Mouse (Mus musculus) lung, embryonic 16.5 days (tissue): ENCODE measurements around the gene Cdc42ep4. TPM values are rescaled to one million over a fixed set of nuclear protein-coding genes. Genes with fewer than 3 reads are reported as not detected.

Experiments
- ATAC-seq: fragments of 200-750 bp; cut with Nextera tagmentation; 2 replicates; pipeline ENCODE4 v1.8.0; 2017; ENCODE audit warnings: low read depth, mild to moderate bottlenecking, moderate library complexity
- H3K27ac ChIP-seq: fragments of 300-500 bp; sonication (generic); 2 replicates; pipeline ENCODE4 v1.5.1; 2014; ENCODE audit warnings: mild to moderate bottlenecking, control low read depth, low read length
- H3K27me3 ChIP-seq: fragments of 300-500 bp; sonication (generic); 2 replicates; pipeline ENCODE4 v1.6.1; 2014; ENCODE audit warnings: low read depth, low read length, mixed read lengths; ENCODE audit not compliant: control insufficient read depth, insufficient read depth
- H3K36me3 ChIP-seq: fragments of 300-500 bp; sonication (generic); 2 replicates; pipeline ENCODE4 v1.6.1; 2014; ENCODE audit warnings: low read length; ENCODE audit not compliant: control insufficient read depth, insufficient read depth
- H3K4me1 ChIP-seq: fragments of 300-500 bp; sonication (generic); replicated peaks from 2 replicates; pipeline ENCODE4 v1.6.1; 2014; ENCODE audit warnings: low read length, mixed read lengths; ENCODE audit not compliant: control insufficient read depth, insufficient read depth
- H3K4me2 ChIP-seq: fragments of 300-500 bp; sonication (generic); 2 replicates; pipeline ENCODE4 v1.6.1; 2014; ENCODE audit warnings: low read depth, low read length, control low read depth
- H3K4me3 ChIP-seq: fragments of 300-500 bp; sonication (generic); 2 replicates; pipeline ENCODE4 v1.5.1; 2014; ENCODE audit warnings: mild to moderate bottlenecking, low read length, control low read depth
- H3K9ac ChIP-seq: fragments of 300-500 bp; sonication (generic); 2 replicates; pipeline ENCODE4 v1.6.1; 2014; ENCODE audit warnings: low read length, control low read depth
- H3K9me3 ChIP-seq: fragments of 300-500 bp; sonication (generic); 2 replicates; pipeline ENCODE4 v1.6.1; 2016; ENCODE audit warnings: low read length; ENCODE audit not compliant: control insufficient read depth
- WGBS: fragments of 180-500 bp; shearing (Covaris S2); extraction: QIAGEN DNeasy Blood & Tissue Kit; methylation state at CpG from one replicate; pipeline ENCODE4 v1.1.7; 2014; 5-methylcytosine and 5-hydroxymethylcytosine counted together
- polyA plus RNA-seq: library from polyadenylated mRNA; unstranded; fragments of >200 nt; fragmentation: Nextera tagmentation; extraction: Ambion mirVana; gene quantifications from 2 replicates; pipeline ENCODE4 v1.2.1, GENCODE M21; 2015

Cdc42ep4 gene
- polyA plus RNA-seq, 1 experiment from 2014 or later = 129 TPM

GRCm38 (mm10) chr11:113788183-113788789, 36.6 kb upstream of the Cdc42ep4 start:
- peak; percentile 83 for ATAC-seq
- Histone ChIP-seq H3K27ac (peak overlapping the region; percentile 88), H3K4me3 (no peak overlapping the region), H3K4me2 (no peak overlapping the region), H3K4me1 (peaks cover 55% of the 10 kb centered on the region), H3K36me3 (no peaks in the 10 kb centered on the region), H3K9me3 (no peaks in the 10 kb centered on the region), H3K9ac (no peak overlapping the region), H3K27me3 (no peaks in the 10 kb centered on the region)
- WGBS = 29% methylated on average over 2 of the region's 2 CpGs

- Histone ChIP-seq H3K36me3 (no peaks in the 10 kb centered on the region), H3K4me1 (peaks cover 55% of the 10 kb centered on the region), H3K9ac (no peak overlapping the region), H3K27me3 (no peaks in the 10 kb centered on the region), H3K4me3 (no peak overlapping the region), H3K4me2 (no peak overlapping the region), H3K9me3 (no peaks in the 10 kb centered on the region), H3K27ac (peak overlapping the region; percentile 83)
- no peak for ATAC-seq
- WGBS = 70% methylated on average over 13 of the region's 13 CpGs
Measured at GRCm38 (mm10) chr11:113787432-113788182, 35.9 kb upstream of the Cdc42ep4 start.

GRCm38 (mm10) chr11:113787009-113787408, 35.3 kb upstream of the Cdc42ep4 start:
- Histone ChIP-seq H3K36me3 (no peaks in the 10 kb centered on the region), H3K9me3 (no peaks in the 10 kb centered on the region), H3K27ac (peak overlapping the region; percentile 94), H3K9ac (no peak overlapping the region), H3K4me2 (no peak overlapping the region), H3K27me3 (no peaks in the 10 kb centered on the region), H3K4me1 (peaks cover 58% of the 10 kb centered on the region), H3K4me3 (no peak overlapping the region)
- no peak for ATAC-seq
- WGBS = 75% methylated on average over 11 of the region's 11 CpGs

DNA sequence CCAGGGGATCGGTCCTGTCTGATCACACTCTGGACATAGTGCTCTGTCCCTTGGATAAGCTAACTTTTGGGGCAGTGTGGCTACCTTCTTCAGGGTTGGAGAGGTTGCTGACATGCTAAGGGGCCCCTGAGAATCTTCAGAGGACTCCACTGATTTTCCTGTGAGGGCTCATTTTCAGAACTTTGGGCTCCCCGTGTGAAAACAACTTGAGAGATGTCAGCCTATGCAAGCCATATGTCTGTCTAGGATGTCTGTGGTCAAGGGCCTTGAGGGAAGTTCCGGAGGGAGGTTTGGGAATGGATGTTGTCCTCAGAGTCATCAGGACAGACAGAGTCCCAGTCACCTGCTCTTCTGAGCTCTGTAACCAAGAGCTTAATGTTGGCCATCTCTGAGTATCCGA, 34.7 kb upstream of the Cdc42ep4 start:
- no peaks in the 10 kb centered on the region for H3K36me3 ChIP-seq
- no peak for ATAC-seq
- H3K27me3 ChIP-seq = no peaks in the 10 kb centered on the region
- H3K9ac ChIP-seq = peak overlapping the region; percentile 43
- H3K4me3 ChIP-seq = peak overlapping the region; percentile 35
- H3K4me2 ChIP-seq = peak overlapping the region; percentile 49
- H3K9me3 ChIP-seq = no peaks in the 10 kb centered on the region
- peaks cover 58% of the 10 kb centered on the region for H3K4me1 ChIP-seq
- 38% methylated on average over 4 of the region's 4 CpGs for WGBS
- H3K27ac ChIP-seq = peak overlapping the region; percentile 94

DNA sequence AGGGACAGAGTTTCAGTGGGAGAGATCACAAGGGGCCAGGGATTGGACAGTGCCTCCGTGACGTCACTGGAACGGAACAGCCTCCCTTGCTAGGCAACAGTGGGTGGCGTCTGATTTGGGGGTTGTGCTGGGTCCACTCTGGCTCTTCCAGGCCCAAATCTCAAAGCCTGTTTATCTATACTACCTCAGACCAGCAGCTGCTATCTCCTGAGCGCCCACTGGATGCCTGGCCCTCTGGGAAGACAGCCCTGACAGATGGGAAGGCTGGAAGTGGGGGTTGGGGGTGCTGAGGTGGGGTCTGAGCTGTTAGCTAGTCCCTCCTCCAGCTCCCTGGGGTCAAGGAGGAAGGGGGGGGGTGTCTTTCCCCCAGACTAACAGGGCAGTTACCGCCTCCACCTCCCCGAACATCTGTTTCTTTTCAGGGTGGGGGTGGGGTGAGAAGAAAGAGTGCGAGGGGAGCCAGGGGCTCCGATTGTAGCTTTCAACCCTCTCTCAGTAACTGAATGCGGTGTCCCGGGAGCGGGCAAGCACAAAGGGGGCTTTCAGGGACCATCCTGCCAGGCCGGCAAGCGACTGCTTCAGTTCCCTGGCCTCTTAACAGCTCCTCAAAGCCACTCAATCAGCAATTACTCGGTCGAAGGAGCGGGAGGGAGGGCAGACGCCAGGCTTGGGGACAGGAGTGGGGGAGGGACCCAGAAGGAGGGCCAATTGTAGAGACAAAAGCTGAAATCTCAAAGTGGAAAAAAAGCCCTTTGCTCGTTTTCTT, 33.9 kb upstream of the Cdc42ep4 start:
- Histone ChIP-seq H3K27me3 (no peaks in the 10 kb centered on the region), H3K4me3 (peak overlapping the region; percentile 35), H3K4me1 (peaks cover 63% of the 10 kb centered on the region), H3K36me3 (no peaks in the 10 kb centered on the region), H3K9me3 (no peaks in the 10 kb centered on the region), H3K4me2 (peak overlapping the region; percentile 49), H3K27ac (peak overlapping the region; percentile 94), H3K9ac (peak overlapping the region; percentile 43)
- ATAC-seq = peak; percentile 79
- 5% methylated on average over 19 of the region's 19 CpGs for WGBS

DNA sequence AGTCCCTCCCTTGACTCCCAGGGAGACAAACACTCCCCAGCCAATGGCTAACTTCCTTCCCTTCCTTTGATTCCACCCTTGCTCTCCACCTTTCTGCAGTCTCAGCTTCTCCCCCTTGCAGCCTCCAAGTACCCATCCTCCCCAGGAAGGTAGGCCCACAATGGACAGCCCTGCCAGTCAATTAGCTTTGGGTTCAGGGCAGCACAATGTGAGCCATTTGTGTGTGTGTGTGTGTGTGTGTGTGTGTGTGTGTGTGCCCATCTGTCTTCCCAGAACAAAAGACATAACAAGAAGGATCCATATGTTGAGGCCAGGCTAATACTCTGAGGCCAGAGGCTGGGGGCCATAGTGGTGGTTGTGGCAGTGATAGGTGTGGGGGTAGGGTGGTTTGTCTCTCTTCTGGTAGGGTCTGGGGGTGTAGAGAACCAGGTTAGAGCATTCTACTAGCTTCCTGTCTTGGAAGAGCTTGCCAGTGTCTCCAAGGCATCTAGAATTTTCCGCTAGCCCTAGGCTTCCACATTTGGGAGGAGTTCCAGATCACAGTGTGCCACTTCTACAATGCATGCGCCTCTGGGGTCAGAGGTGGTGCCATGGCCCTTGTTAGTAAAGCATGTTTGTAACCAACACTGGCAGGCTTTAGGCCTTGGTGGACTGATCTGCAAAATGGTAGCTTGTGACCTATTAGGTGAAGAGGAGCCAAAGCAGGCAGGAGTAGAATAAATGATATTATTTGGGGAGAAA, 33.1 kb upstream of the Cdc42ep4 start:
- Histone ChIP-seq H3K36me3 (no peaks in the 10 kb centered on the region), H3K9ac (0 out of 2 replicates have a peak overlapping the region, but pooled peaks have one; percentile 6), H3K9me3 (no peaks in the 10 kb centered on the region), H3K27ac (peak overlapping the region; percentile 94), H3K4me2 (peak overlapping the region; percentile 49; the same call in 1 of the 2 replicates), H3K4me1 (peaks cover 70% of the 10 kb centered on the region), H3K27me3 (no peaks in the 10 kb centered on the region), H3K4me3 (no peak overlapping the region)
- 37% methylated on average over 2 of the region's 2 CpGs for WGBS
- no peak for ATAC-seq

DNA sequence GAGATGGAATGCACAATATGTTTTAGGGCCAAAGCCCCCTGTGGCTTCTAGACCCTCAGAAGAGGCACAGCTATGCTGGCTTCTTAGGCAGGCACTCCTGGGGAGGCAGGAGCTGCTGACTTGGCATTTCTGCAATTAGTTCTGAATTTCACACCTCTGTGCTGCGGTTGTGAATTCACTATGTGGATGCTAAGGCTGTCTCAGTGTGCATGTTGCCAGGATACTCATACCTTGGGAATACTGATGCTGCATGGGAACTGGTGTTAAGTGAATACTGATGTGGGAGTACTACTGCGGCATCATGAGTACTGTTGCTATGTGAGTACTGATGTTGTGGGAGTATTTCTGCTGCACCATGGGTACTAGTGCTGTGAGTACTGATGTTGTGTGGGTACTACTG, 30.8 kb upstream of the Cdc42ep4 start:
- peak overlapping the region; percentile 70 for H3K27ac ChIP-seq
- H3K9ac ChIP-seq = no peak overlapping the region
- 71% methylated on average over 2 of the region's 2 CpGs for WGBS
- H3K9me3 ChIP-seq = no peaks in the 10 kb centered on the region
- H3K36me3 ChIP-seq = no peaks in the 10 kb centered on the region
- no peak overlapping the region for H3K4me2 ChIP-seq
- no peaks in the 10 kb centered on the region for H3K27me3 ChIP-seq
- peaks cover 70% of the 10 kb centered on the region for H3K4me1 ChIP-seq
- no peak overlapping the region for H3K4me3 ChIP-seq
- no peak for ATAC-seq

DNA sequence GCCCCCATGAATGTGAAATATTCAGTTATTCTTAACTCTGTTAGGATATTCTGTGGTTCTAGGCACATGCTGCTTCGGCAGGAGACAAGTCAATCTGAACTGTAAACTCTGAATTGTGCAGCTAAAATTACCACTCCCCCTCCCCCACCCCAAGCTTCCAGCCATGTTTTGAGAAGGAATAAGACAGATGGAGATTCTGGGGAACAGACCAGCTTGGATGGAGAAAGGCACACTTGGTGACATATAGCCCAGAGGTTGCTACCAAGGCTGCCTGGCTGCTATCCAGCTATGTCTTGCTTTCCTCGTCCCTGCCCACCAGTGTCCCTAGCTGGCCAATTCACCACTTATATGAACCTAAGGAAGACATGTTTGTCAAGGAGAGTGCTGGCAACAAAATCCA, 30.3 kb upstream of the Cdc42ep4 start:
- Histone ChIP-seq H3K9ac (no peak overlapping the region), H3K9me3 (no peaks in the 10 kb centered on the region), H3K4me3 (no peak overlapping the region), H3K27me3 (no peaks in the 10 kb centered on the region), H3K4me1 (peaks cover 69% of the 10 kb centered on the region), H3K27ac (peak overlapping the region; percentile 70), H3K36me3 (no peaks in the 10 kb centered on the region), H3K4me2 (no peak overlapping the region)
- no peak for ATAC-seq
- 26% methylated on average over 2 of the region's 2 CpGs for WGBS
